Mouse (Mus musculus) MEL (cell line): ENCODE measurements around the gene Eif2d. TPM values are rescaled to one million over a fixed set of nuclear protein-coding genes. Genes with fewer than 3 reads are reported as not detected.
"Not testable (repeated sequence)": the region's sequence is repeated elsewhere in the genome, so short reads cannot be mapped to it uniquely, and the experiment has no call there.

ENCODE experiments used
- DNase-seq: peaks from one replicate; pipeline ENCODE4 v3.0.0; 2011; ENCODE audit warnings: low read depth, low spot score
- H3K27ac ChIP-seq: 2 replicates; pipeline ENCODE4 v1.5.1; 2012; ENCODE audit warnings: low read depth, mild to moderate bottlenecking, control low read depth, low read length, moderate library complexity; ENCODE audit not compliant: control insufficient read depth
- H3K27me3 ChIP-seq, 2 experiments: fragments of 150-350 bp in 1 of 2; sonication (generic) in 1 of 2; 2 replicates each; pipeline ENCODE4 v1.6.1; 2012; ENCODE audit warnings: low read length in 2 of 2, mild to moderate bottlenecking in 2 of 2, improper control_type of control experiment in 1 of 2, moderate library complexity in 1 of 2; ENCODE audit not compliant: insufficient read depth in 2 of 2, control insufficient read depth in 1 of 2
- H3K36me3 ChIP-seq, 2 experiments: 2 replicates each; pipeline ENCODE4 v1.6.1; 2012 to 2014; ENCODE audit warnings: low read length in 2 of 2, improper control_type of control experiment in 1 of 2, inconsistent platforms in 1 of 2, mild to moderate bottlenecking in 1 of 2; ENCODE audit not compliant: insufficient read depth in 2 of 2, control insufficient read depth in 1 of 2
- H3K4me1 ChIP-seq, 2 experiments: fragments of 150-350 bp in 1 of 2; sonication (generic) in 1 of 2; 2 replicates each; pipeline ENCODE4 v1.6.1; 2012; ENCODE audit warnings: low read length in 2 of 2, improper control_type of control experiment in 1 of 2, mild to moderate bottlenecking in 1 of 2; ENCODE audit not compliant: insufficient read depth in 2 of 2, control insufficient read depth in 1 of 2
- H3K4me3 ChIP-seq, 2 experiments: fragments of 150-350 bp in 1 of 2; sonication (generic) in 1 of 2; 2 replicates each; pipeline ENCODE4 v1.5.1; 2012; ENCODE audit warnings: low read depth in 2 of 2, low read length in 2 of 2, mild to moderate bottlenecking in 2 of 2, moderate library complexity in 2 of 2, control low read depth in 1 of 2, improper control_type of control experiment in 1 of 2; ENCODE audit not compliant: control insufficient read depth in 1 of 2, insufficient read depth in 1 of 2
- H3K79me2 ChIP-seq: 2 replicates; pipeline ENCODE4 v1.6.1; 2012; ENCODE audit warnings: mild to moderate bottlenecking, low read length, moderate library complexity; ENCODE audit not compliant: control insufficient read depth, poor library complexity, insufficient read depth
- H3K9ac ChIP-seq: 2 replicates; pipeline ENCODE4 v1.6.1; 2012; ENCODE audit warnings: low read depth, mild to moderate bottlenecking, control low read depth, low read length, moderate library complexity; ENCODE audit not compliant: control insufficient read depth, poor library complexity, severe bottlenecking
- H3K9me3 ChIP-seq: fragments of 150-350 bp; sonication (generic); replicated peaks from 2 replicates; pipeline ENCODE4 v1.6.1; 2012; ENCODE audit warnings: mild to moderate bottlenecking, low read length, improper control_type of control experiment, moderate library complexity; ENCODE audit not compliant: insufficient read depth
- BHLHE40 ChIP-seq: IDR thresholded peaks from 2 replicates; pipeline ENCODE4 v1.6.1; 2012; ENCODE audit warnings: low read depth, mild to moderate bottlenecking, inconsistent platforms, low read length, improper control_type of control experiment, borderline replicate concordance
- CHD1 ChIP-seq: IDR thresholded peaks from 2 replicates; pipeline ENCODE4 v1.6.1; 2012; ENCODE audit warnings: low read depth, mild to moderate bottlenecking, inconsistent platforms, low read length, improper control_type of control experiment
- CHD2 ChIP-seq: IDR thresholded peaks from 2 replicates; pipeline ENCODE4 v1.6.1; 2011; ENCODE audit warnings: low read length, improper control_type of control experiment
- CTCF ChIP-seq, 3 experiments: IDR thresholded peaks in 2 of 3; conservative IDR thresholded peaks in 1 of 3; 2 replicates each; pipeline ENCODE4 v1.5.1; 2011 to 2012; ENCODE audit warnings: low read length in 3 of 3, low read depth in 2 of 3, mild to moderate bottlenecking in 2 of 3, improper control_type of control experiment in 1 of 3, inconsistent platforms in 1 of 3, mixed read lengths in 1 of 3, moderate library complexity in 1 of 3; ENCODE audit not compliant: control insufficient read depth in 1 of 3, insufficient read depth in 1 of 3, poor library complexity in 1 of 3, severe bottlenecking in 1 of 3
- ELF1 ChIP-seq: IDR thresholded peaks from 2 replicates; pipeline ENCODE4 v1.6.1; 2014; ENCODE audit warnings: low read depth, mild to moderate bottlenecking, inconsistent platforms, low read length, improper control_type of control experiment, moderate library complexity
- EP300 ChIP-seq, 2 experiments: IDR thresholded peaks; 2 replicates each; pipeline ENCODE4 v1.6.1; 2011; ENCODE audit warnings: improper control_type of control experiment in 2 of 2, low read length in 2 of 2, low read depth in 1 of 2, mild to moderate bottlenecking in 1 of 2
- ETS1 ChIP-seq: IDR thresholded peaks from 2 replicates; pipeline ENCODE4 v1.6.1; 2012; ENCODE audit warnings: low read depth, mild to moderate bottlenecking, inconsistent platforms, low read length, improper control_type of control experiment, moderate library complexity
- GABPA ChIP-seq: IDR thresholded peaks from 2 replicates; pipeline ENCODE4 v1.6.1; 2012; ENCODE audit warnings: low read depth, mild to moderate bottlenecking, inconsistent platforms, low read length, improper control_type of control experiment, moderate library complexity
- GATA1 ChIP-seq: IDR thresholded peaks from 2 replicates; pipeline ENCODE4 v1.6.1; 2011; ENCODE audit warnings: low read depth, low read length, improper control_type of control experiment
- HCFC1 ChIP-seq: IDR thresholded peaks from 2 replicates; pipeline ENCODE4 v1.6.1; 2012; ENCODE audit warnings: low read depth, mild to moderate bottlenecking, inconsistent platforms, low read length, improper control_type of control experiment, moderate library complexity
- JUND ChIP-seq: IDR thresholded peaks from 2 replicates; pipeline ENCODE4 v1.6.1; 2011; ENCODE audit warnings: low read depth, mild to moderate bottlenecking, improper control_type of control experiment, low read length
- KAT2A ChIP-seq: conservative IDR thresholded peaks from 2 replicates; pipeline ENCODE4 v1.6.1; 2012; ENCODE audit warnings: low read depth, low read length, improper control_type of control experiment, inconsistent platforms
- MAX ChIP-seq: IDR thresholded peaks from 2 replicates; pipeline ENCODE4 v1.6.1; 2011; ENCODE audit warnings: low read length, improper control_type of control experiment
- MAZ ChIP-seq: IDR thresholded peaks from 2 replicates; pipeline ENCODE4 v1.6.1; 2012; ENCODE audit warnings: low read depth, mild to moderate bottlenecking, inconsistent platforms, low read length, improper control_type of control experiment
- MXI1 ChIP-seq: IDR thresholded peaks from 2 replicates; pipeline ENCODE4 v1.6.1; 2011; ENCODE audit warnings: mild to moderate bottlenecking, low read depth, low read length, improper control_type of control experiment
- MYB ChIP-seq: IDR thresholded peaks from 2 replicates; pipeline ENCODE4 v1.6.1; 2011; ENCODE audit warnings: mild to moderate bottlenecking, low read depth, low read length, improper control_type of control experiment
- NELFE ChIP-seq: IDR thresholded peaks from 2 replicates; pipeline ENCODE4 v1.6.1; 2011; ENCODE audit warnings: low read depth, low read length, improper control_type of control experiment
- POLR2A ChIP-seq, 2 experiments: IDR thresholded peaks; 2 replicates each; pipeline ENCODE4 v1.6.1; 2011 to 2012; ENCODE audit warnings: low read length in 2 of 2, mild to moderate bottlenecking in 2 of 2, control low read depth in 1 of 2, improper control_type of control experiment in 1 of 2, low read depth in 1 of 2, moderate library complexity in 1 of 2; ENCODE audit not compliant: control insufficient read depth in 1 of 2, insufficient read depth in 1 of 2, poor library complexity in 1 of 2
- POLR2AphosphoS2 ChIP-seq: IDR thresholded peaks from 2 replicates; pipeline ENCODE4 v1.6.1; 2011; ENCODE audit warnings: low read length, improper control_type of control experiment
- POLR2AphosphoS5 ChIP-seq: IDR thresholded peaks from 2 replicates; pipeline ENCODE4 v1.6.1; 2012; ENCODE audit warnings: low read depth, borderline replicate concordance, mild to moderate bottlenecking, inconsistent platforms, low read length, moderate library complexity, mixed read lengths
- RAD21 ChIP-seq: IDR thresholded peaks from 2 replicates; pipeline ENCODE4 v1.6.1; 2011; ENCODE audit warnings: mild to moderate bottlenecking, low read depth, low read length, improper control_type of control experiment
- SIN3A ChIP-seq: IDR thresholded peaks from 2 replicates; pipeline ENCODE4 v1.6.1; 2012; ENCODE audit warnings: low read length, improper control_type of control experiment, inconsistent platforms
- SMC3 ChIP-seq: IDR thresholded peaks from 2 replicates; pipeline ENCODE4 v1.6.1; 2011; ENCODE audit warnings: low read depth, low read length, improper control_type of control experiment
- TAL1 ChIP-seq: IDR thresholded peaks from 2 replicates; pipeline ENCODE4 v1.6.1; 2012; ENCODE audit warnings: mild to moderate bottlenecking, inconsistent platforms, low read length, moderate library complexity, mixed read lengths
- TBP ChIP-seq: IDR thresholded peaks from 2 replicates; pipeline ENCODE4 v1.8.0; 2011; ENCODE audit warnings: low read depth, low read length, improper control_type of control experiment
- TCF12 ChIP-seq: IDR thresholded peaks from 2 replicates; pipeline ENCODE4 v1.6.1; 2014; ENCODE audit warnings: low read depth, mild to moderate bottlenecking, inconsistent platforms, low read length, improper control_type of control experiment, moderate library complexity
- UBTF ChIP-seq: IDR thresholded peaks from 2 replicates; pipeline ENCODE4 v1.6.1; 2012; ENCODE audit warnings: low read depth, mild to moderate bottlenecking, inconsistent platforms, low read length, improper control_type of control experiment, moderate library complexity, borderline replicate concordance; ENCODE audit not compliant: insufficient read depth
- USF1 ChIP-seq: IDR thresholded peaks from 2 replicates; pipeline ENCODE4 v1.6.1; 2014; ENCODE audit warnings: low read depth, mild to moderate bottlenecking, inconsistent platforms, low read length, improper control_type of control experiment, moderate library complexity
- USF2 ChIP-seq, 2 experiments: IDR thresholded peaks; 2 replicates each; pipeline ENCODE4 v1.6.1; 2011 to 2012; ENCODE audit warnings: improper control_type of control experiment in 2 of 2, low read length in 2 of 2, borderline replicate concordance in 1 of 2, inconsistent platforms in 1 of 2, low read depth in 1 of 2, mild to moderate bottlenecking in 1 of 2; ENCODE audit not compliant: insufficient read depth in 1 of 2
- ZC3H11A ChIP-seq: IDR thresholded peaks from 2 replicates; pipeline ENCODE4 v1.6.1; 2012; ENCODE audit warnings: low read depth, mild to moderate bottlenecking, inconsistent platforms, low read length, improper control_type of control experiment
- ZKSCAN1 ChIP-seq: IDR thresholded peaks from 2 replicates; pipeline ENCODE4 v1.6.1; 2012; ENCODE audit warnings: low read depth, mild to moderate bottlenecking, inconsistent platforms, low read length, improper control_type of control experiment, moderate library complexity
- ZMIZ1 ChIP-seq: IDR thresholded peaks from 2 replicates; pipeline ENCODE4 v1.6.1; 2012; ENCODE audit warnings: low read depth, mild to moderate bottlenecking, inconsistent platforms, low read length, improper control_type of control experiment, moderate library complexity
- polyA plus RNA-seq, 2 experiments: library from polyadenylated mRNA; stranded (reverse) in 1 of 2; unstranded in 1 of 2; fragments of >175 nt in 1 of 2; fragments of >200 nt in 1 of 2; gene quantifications; 2 replicates each; pipeline versions ENCODE4 v1.2.1 to v1.2.4; 2012; ENCODE audit warnings: low replicate concordance in 2 of 2, low read depth in 1 of 2; ENCODE audit not compliant: insufficient read length in 2 of 2, insufficient read depth in 1 of 2, missing spikeins in 1 of 2
- total RNA-seq: library from RNA; depleted of rRNA; stranded (reverse); fragments of 300-350 nt; gene quantifications from 2 replicates; pipeline ENCODE4 v1.2.3, GENCODE M21; 2012

The Eif2d gene
- total and polyA plus RNA-seq, 3 experiments: 31.0 to 43.6 TPM; not detected in 1

DNA sequence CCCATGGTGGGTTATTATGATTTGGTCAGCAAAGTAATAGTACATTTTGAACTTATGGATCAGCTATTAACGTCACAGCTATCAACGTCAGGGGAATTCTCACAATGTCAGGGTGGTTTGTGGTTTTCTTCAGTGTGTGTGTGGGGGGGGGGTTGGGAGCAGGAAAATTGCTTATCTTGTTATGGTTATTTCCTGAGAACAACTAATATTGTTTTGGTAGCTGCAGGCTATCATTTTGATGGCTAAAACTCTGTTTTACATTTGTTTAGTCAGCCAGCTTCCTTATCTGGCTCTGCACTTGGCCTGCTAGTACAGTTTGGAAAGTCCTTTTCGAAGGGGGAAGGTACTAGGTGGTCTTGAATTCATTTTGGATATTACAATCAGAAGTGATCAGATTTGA, 7.8 kb upstream of the Eif2d start:
- H3K79me2 ChIP-seq, H3K9me3 ChIP-seq, H3K4me3 ChIP-seq, H3K27ac ChIP-seq, H3K27me3 ChIP-seq, H3K9ac ChIP-seq: not testable (repeated sequence)
- TF ChIP-seq GATA1 (peak; percentile 54), SIN3A (peak; percentile 22; the same call in 1 of the 2 replicates), TAL1 (peak; percentile 46; the same call in 1 of the 2 replicates), TCF12 (peak; percentile 48; the same call in 1 of the 2 replicates), EP300 (IDR thresholded peaks at IDR 0.05; ENCODE audit: low read depth in 1 of 2, low read length in 2 of 2) (peak; percentile 48 to 65; a peak in 3 of 4 replicates), ETS1 (peak; percentile 48; the same call in 1 of the 2 replicates)
- H3K4me1 ChIP-seq: peaks cover 14 to 17% of the 10 kb centered on the region in 2 experiments
- peak; percentile 35 for DNase-seq
- H3K36me3 ChIP-seq: peaks cover 0 to 25% of the 10 kb centered on the region in 2 experiments; a peak in 2 of 4 replicates

GRCm38 (mm10) chr1:131146181-131146614, 6.8 kb upstream of the Eif2d start:
- no peaks in the 10 kb centered on the region for H3K9me3 ChIP-seq
- H3K4me1 ChIP-seq: peaks cover 14 to 17% of the 10 kb centered on the region in 2 experiments
- H3K9ac ChIP-seq: no peak overlapping the region
- H3K36me3 ChIP-seq: peaks cover 0 to 25% of the 10 kb centered on the region in 2 experiments; a peak in 2 of 4 replicates
- DNase-seq: peak; percentile 86
- no peaks in the 10 kb centered on the region for H3K27me3 ChIP-seq
- H3K4me3 ChIP-seq: no peak overlapping the region
- no peaks in the 10 kb centered on the region for H3K79me2 ChIP-seq
- H3K27ac ChIP-seq: peak overlapping the region; percentile 38; the same call in 1 of the 2 replicates
- no peak for TF ChIP-seq POLR2A (IDR thresholded peaks at IDR 0.05; ENCODE audit: control insufficient read depth in 1 of 2, insufficient read depth in 1 of 2, low read depth in 1 of 2, low read length in 2 of 2, poor library complexity in 1 of 2)
- TF ChIP-seq MYB: no peak
- TF ChIP-seq TBP: no peak
- no peak for TF ChIP-seq KAT2A
- TF ChIP-seq ZMIZ1: no peak
- TF ChIP-seq TCF12: 0 out of 2 replicates have a peak, but pooled peaks have one; percentile 16
- TF ChIP-seq MAZ: no peak
- TF ChIP-seq TAL1: no peak
- TF ChIP-seq GABPA: no peak
- no peak for TF ChIP-seq BHLHE40
- no peak for TF ChIP-seq ZKSCAN1
- TF ChIP-seq USF2 (IDR thresholded peaks at IDR 0.05; ENCODE audit: borderline replicate concordance in 1 of 2, insufficient read depth in 1 of 2, low read depth in 1 of 2, low read length in 2 of 2): no peak
- TF ChIP-seq MAX: no peak
- no peak for TF ChIP-seq CTCF (IDR thresholded peaks at IDR 0.05 in 2 of 3, conservative IDR thresholded peaks at IDR 0.05 in 1 of 3; ENCODE audit: control insufficient read depth in 1 of 3, insufficient read depth in 1 of 3, low read depth in 2 of 3, low read length in 3 of 3, poor library complexity in 1 of 3, severe bottlenecking in 1 of 3)
- TF ChIP-seq POLR2AphosphoS2: no peak
- no peak for TF ChIP-seq POLR2AphosphoS5
- TF ChIP-seq SIN3A: peak; percentile 65; the same call in 1 of the 2 replicates
- no peak for TF ChIP-seq ZC3H11A
- TF ChIP-seq UBTF: no peak
- no peak for TF ChIP-seq CHD1
- TF ChIP-seq RAD21: no peak
- no peak for TF ChIP-seq NELFE
- no peak for TF ChIP-seq USF1
- TF ChIP-seq SMC3: no peak
- no peak for TF ChIP-seq MXI1
- TF ChIP-seq CHD2: no peak
- TF ChIP-seq HCFC1: 0 out of 2 replicates have a peak, but pooled peaks have one; percentile 30
- TF ChIP-seq JUND: no peak
- peak; percentile 19; the same call in 1 of the 2 replicates for TF ChIP-seq ELF1
- peak; percentile 53 to 79; a peak in 3 of 4 replicates for TF ChIP-seq EP300 (IDR thresholded peaks at IDR 0.05; ENCODE audit: low read depth in 1 of 2, low read length in 2 of 2)
